Mouse (Mus musculus) natural killer cell, adult 2 months (primary cell): ENCODE data around the gene Itpr1.
A peak's percentile ranks its signal among the peaks of the same experiment; 100 is the strongest.

ENCODE experiments used
- DNase-seq, 2 experiments: peaks; one replicate each; pipeline ENCODE4 v3.0.0; 2022; ENCODE audit warnings: low spot score in 2 of 2

Itpr1 gene

DNA sequence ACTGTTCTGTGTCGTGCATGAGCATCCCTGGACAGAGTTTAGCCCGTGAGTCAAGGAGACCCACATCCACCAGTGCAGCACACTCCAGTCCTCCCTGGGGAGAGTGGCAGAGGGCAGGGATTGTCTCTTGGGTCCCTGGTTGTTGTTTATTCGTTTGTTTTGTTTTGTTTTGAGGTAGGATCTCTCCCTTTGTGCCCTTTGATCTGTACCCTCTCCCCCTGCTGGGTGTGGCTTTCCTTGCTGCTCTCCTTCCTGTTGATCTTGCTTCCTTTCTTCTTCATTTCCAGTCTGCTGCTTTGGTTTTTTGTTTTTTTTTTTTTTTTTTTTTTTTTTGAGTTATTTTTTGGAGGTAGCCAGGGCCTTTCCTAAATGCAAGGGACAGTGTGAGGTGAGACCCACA, 299.2 kb downstream of the Itpr1 start:
- DNase-seq, result no peak

DNA sequence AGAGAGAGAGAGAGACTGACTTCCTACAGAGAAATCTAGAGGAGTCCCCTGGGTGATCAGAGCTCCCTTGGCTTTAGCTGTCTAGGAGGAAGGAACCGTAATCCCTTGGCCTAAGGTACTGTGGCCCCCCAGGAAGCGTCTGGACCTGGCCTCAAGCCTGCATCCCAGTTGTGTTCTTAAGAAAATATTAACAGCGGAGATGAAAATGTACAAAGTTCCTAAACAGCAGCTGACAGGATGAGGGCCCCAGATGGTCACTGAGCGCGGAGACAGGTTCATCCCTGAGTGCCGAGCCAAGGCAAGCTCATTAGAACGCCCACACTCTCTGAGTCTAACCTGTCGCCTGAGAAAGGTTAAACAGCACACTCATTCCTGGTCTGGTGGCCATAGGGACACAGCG, 300.1 kb downstream of the Itpr1 start:
- DNase-seq, result no peak

DNA sequence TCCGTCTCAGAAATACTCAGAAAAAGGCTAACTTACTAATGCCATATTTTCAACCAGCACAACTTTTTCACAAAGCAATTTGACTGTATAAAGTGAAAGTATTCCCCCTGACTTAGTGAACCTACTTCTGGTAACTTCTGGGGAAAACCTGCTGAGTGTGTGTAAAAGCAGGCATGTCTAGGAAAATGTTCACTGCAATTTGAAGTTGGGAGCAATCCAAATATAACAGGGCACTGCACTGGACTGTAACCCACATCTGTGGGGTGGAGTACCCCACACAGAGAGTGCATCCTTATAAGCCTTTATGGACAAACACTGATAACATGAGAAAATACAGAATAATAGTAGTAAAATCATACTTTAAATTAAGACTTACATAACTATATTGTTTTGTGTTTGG, 303.4 kb downstream of the Itpr1 start:
- no peak for DNase-seq

DNA sequence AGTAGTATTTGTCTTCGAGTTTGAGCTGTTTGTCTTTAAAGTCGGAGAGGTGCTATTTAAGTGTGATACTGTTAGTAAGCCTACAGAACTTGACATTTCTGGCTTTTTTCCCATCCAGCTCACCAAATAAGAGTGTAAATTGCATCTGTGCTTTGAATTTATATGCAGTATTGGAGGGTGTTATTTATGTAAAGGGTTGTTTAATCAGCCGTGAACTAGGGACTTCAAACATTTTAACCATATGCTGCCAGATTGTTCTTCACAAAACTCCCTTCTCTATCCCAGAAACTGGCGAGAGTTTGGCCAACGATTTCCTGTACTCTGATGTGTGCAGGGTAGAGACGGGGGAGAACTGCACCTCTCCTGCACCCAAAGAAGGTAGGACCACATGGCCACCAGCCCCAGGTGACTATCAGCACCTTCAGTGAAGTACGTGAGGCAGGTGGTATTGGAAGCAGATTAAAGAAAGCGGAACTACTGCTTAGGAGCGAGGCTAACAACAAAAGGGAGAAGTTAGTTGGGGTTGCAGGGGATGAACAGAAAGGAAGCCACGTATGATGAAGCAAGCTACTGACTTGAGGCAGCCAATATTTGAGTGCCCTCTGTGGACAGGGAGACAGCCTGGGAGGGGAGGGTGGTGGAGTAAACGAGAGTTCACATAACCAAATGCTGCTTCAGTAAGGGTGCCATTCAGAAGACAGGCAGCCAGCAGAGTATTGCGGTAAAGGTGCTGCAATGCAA, 304.5 kb downstream of the Itpr1 start:
- no peak for DNase-seq

DNA sequence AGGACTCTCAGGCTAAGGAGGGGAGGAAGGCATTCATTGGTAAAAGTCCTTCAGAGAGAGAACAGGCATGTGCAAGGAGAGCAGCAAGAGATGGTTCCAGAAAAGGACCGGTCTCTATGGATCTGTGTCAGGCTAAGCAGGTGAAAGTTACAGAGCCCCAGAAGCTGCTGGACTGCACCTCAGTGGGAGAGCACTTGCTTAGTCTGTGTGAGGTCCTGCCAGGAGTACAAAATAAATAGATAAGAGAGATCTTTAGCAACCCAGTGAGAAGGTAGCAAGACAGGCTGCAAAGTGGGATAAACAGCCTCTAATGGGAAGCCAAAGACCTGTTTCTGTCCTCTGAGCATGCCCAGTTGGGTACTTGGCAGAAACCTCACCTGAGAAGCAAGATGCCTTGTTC, 305.1 kb downstream of the Itpr1 start:
- DNase-seq, result no peak

DNA sequence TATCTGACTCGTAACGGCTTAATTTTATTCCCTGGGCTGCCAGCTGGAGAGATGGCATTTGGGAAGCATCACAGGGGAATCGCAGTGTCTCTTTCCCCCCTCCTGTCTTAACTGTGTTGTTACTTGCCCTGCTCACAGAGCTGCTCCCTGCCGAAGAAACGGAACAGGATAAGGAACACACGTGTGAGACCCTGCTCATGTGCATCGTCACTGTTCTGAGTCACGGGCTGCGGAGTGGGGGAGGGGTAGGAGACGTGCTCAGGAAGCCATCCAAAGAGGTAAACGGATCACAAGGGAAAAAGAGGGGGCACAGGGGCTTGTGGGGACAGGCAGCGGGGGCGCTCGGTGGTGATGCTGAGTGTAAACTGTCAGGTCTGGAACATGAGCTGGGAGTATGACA, 305.7 kb downstream of the Itpr1 start:
- DNase-seq, result no peak

DNA sequence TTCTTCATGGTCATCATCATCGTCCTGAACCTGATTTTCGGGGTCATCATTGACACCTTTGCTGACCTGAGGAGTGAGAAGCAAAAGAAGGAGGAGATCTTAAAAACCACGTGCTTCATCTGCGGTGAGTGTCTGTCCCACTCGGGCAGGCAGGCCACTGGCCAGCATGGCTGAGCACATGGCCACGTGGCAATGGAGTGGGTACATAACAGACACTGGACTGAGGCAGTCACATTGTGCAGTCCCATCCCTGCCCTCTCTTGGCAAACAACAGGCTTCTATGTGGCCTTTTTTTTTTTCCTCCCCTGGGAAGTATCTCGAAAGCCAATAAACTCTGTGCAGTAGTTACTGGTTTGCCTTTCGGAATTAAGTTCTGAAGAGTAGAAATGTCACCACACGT, 306.4 kb downstream of the Itpr1 start:
- no peak for DNase-seq

DNA sequence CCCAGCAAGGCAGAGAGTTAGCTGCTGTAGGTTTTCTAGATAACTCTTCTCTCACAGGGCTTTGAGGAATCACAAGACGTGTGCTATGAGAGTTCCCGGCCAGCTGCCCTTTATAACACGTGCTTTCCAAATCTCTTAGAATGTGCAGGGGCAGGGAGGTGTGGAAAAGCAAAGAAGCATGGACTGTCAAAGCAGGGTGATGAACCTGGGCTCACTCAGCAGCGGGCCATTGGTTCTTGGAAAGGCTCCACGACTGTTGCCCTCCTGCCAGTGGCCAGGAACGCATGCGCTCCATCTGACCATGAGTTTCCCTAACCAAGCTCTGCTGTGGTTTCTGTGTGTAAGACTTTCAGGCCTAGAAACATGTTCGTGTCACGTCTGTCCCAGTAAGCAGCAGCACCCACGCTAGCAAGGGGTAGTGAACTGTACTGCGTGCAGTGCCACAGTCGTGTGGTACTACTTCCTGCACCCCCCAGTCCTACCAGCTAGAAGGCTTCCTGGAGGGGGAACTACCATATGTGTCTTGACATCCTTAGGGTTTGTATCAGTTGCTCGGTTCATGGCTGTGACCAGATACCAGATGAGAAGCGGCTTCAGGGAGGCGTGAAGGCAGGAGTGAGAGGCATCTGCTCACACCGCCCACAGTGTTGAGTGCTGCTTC, 311.2 kb downstream of the Itpr1 start:
- peak; percentile 31 to 47 for DNase-seq

DNA sequence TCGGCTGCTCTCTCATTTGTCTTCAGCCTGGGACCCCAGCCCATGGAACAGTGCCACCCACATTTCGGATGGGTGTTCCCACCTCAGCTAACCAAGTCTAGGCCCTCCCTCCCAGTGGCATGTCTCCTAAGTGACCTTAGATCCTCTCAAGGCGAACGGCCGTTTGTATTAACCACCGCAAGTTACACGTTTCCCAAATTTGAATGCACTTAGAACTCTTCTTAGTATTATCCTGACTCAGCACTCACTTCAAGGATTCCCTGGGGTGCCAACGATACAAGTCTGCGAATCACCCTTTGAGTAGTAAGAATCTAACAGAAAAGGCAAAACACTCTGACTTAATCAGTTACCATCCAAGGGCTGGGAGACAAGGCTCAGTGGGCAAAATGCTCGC, 311.7 kb downstream of the Itpr1 start:
- no peak for DNase-seq

DNA sequence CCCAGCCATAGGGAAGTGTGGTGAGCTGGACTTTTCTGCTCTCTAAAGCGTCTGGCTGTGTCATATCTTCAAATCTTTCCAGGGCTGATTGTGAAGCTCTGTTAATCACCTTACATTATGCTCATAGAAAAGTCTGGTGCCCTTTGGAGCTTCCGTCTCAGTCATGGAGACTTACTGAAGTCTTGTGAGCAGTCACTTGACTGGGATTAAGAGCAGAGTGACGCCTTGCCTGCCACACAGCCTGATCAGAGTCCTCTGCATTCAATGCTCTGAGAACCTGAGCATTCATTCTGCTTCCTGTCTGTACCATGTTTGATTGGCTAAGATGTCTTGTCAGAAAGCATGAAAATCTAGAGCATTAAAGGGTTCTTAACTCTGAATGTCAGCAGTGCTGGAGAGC, 314.7 kb downstream of the Itpr1 start:
- no peak for DNase-seq

DNA sequence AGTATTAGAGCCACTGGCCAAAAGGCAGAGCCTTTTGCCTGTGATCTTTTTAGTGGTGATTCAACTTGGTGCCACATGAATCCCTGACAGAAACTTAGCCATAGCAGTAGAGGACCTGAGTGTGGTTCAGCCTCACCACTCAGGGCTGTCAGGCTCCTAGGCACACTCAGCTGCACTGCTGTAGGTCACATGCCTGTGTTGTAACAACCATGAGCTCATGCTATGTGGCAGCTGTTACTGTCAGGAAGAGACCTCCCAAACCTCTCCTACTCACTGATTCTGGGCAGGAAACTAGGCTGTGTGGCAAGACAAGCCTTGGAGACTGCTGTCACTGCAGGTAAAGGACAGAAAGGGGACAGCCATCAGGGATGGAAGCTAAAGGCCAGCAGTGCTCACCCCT, 315.1 kb downstream of the Itpr1 start:
- no peak for DNase-seq

DNA sequence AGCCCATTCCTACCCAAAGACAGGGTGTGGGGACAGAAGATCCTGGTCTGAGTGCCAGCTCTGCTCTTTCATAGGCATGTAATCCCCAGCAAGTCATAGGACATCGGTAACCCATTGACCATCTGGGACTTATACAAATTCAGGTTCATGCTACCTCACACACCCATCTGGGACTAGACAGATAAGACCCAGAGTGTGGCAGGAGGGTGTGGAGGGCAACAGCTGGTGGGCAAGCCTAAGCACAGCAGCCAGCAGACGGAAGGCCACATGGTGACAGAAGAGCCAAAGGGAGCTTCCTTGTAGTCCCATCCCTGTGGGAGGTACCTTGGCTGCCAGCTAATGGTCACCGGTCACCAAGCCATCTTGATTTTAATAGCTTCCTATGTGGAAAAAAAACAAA, 316.3 kb downstream of the Itpr1 start:
- DNase-seq, result no peak

DNA sequence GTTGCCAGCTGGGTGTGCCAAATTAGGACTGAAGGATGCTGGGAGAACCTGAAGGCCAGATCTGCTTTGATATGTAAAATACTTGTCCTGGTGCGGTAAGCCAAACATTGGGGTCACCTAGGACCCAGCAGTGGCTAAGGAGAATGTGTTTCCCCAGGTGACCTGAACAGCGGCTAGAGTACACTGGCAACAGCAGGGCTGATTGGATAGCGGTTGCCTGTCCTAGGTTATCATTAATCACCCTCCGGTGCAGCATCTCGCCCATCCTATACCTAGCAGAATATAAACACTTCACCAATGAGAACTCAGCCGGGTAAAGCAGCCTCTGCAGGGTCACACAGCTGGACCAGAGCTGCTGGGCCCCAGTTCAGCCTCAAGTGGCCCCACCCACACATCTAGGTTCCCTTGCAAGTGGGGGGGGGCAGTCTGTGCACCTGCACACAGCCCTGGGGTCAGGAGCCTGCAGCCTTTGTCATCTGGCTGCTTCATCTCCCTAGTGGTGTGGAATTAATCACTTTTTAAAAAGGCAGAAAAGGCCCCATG, 318.0 kb downstream of the Itpr1 start:
- no peak for DNase-seq

DNA sequence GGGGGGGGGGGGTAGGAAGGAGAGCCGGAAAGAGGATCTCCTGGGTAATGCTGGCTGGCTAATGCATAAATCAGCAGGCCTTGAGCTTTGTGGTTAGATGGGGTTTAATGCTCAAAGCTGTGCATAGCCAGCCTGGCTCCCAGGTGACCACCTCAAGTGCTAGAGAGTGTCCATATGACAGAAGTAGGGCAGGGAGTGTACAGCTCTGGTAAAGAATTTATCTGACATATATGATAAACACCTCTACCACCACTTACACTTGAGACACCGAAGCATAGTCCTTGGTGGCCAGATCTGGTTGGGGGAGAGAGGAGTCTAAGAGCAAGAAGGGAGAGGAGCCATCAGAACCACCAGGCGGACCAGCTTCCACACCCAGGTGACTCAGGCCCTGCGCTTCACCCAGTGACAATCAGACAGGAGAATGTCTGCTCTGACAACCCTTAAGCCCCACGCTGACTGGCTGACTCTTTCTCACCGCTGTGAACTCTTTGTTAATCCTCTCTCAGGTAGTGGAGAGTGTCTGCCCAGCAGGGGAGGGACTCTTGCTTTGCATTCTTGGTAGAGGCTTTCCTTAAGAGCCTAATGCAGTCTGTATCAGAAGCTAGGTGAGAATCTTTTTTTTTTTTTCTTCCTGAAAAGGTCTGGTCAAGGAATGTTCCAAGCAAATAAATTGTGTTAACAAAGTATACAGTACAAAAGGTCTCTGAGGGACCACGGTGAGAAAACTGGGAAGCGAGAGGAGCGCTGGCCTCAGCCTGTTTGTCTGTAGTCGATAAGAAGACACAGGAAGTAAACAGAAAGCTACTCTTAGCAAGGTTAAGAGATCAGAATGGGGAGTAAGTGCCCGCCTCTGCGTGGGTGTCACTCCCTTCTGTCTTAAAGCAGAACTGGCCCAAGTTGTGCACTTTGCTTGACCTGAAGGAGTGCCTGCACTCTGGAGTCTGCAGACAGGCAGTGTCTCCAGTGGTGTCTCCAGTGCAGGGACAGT, 318.7 kb downstream of the Itpr1 start:
- DNase-seq, result peak; percentile 59 to 73

DNA sequence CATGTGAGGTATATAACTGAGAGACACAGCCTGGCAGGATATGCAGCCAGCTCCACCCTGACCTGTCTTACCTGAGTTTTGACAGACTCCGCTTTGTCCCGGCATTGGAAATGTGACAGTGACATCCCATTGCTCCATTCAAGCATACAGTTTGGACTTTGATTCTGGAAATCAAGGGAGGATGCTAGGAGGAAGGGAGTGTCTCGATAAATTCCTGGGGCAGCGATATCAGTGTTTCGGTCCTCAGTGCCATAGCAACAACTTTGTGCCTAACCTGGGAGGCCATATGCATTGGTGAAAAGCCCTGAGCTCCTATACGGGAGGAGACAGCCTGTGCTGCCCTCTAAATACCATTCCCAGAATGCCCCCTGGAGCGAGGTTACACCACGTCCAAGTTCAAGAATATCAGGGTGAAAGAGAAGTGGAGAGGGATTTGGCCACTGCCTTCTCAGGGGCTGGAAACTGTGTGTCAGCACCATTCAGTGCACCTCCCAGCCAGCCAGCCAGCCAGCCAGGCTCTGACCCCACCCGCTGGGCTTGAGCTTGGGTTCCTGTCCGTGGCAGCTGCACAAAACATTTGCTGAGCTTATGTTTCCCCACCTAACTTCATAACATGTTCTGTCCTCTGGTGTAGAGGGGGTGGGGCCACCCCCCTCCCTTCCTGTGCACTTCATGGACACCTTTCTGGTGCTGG, 319.7 kb downstream of the Itpr1 start:
- DNase-seq, result no peak

DNA sequence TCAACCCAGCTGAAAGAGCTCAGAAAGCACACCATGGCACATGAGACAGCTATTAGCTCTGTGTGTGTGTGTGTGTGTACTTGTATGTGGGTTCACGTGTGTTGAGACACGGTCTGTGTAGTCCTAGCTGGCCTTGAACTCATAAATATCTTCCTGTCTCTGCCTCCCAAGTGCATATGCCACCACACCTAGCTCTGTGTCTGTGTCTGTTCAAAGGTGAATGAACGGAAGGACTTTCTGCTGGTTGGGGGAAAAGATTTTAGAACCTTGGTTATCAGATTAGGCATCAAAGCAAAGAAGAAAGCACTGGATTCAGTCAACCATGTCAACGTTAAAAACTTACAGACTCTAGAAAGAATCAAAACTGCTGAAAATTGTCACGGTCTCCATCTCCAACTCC, 321.2 kb downstream of the Itpr1 start:
- no peak for DNase-seq

DNA sequence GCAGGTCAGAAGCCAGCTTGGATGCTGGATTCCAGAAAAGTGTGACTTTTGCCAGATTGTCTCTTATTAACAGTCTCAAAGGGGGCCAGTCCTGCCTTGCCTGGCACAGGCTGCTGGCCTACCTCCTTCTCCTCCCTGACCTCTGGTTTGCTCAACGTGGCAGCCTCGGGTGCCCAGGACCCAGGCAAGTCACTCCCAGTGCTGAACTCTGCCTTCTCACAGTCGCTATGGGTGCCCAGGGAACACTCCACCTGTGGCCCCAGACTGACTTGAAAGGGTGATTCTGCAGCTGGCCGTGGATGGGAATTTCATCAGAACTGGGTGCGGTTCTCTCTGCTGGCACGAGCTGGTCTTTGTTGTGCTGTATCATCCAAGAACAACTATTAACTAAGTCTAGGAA, 321.7 kb downstream of the Itpr1 start:
- no peak for DNase-seq

DNA sequence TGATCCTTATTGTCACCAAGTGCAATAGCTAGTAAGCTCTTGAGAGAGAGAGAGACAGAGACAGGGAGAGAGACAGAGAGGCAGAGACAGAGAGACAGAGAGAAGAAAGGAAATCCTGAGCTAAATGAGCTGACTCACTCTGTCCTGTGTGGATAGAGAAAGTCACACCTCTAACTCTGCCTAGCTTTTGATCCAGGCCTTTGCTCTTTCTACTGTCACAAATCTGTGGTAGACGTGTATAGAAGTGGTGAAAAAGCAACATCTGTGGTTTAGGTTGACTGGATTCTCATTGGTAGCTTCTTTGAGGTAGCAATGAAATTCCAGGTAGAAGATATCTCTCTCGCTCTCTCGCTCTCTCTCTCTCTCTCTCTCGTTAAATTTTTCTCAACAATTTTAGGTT, 322.4 kb downstream of the Itpr1 start:
- DNase-seq, result peak in 1 of 2 experiments; percentile 54

DNA sequence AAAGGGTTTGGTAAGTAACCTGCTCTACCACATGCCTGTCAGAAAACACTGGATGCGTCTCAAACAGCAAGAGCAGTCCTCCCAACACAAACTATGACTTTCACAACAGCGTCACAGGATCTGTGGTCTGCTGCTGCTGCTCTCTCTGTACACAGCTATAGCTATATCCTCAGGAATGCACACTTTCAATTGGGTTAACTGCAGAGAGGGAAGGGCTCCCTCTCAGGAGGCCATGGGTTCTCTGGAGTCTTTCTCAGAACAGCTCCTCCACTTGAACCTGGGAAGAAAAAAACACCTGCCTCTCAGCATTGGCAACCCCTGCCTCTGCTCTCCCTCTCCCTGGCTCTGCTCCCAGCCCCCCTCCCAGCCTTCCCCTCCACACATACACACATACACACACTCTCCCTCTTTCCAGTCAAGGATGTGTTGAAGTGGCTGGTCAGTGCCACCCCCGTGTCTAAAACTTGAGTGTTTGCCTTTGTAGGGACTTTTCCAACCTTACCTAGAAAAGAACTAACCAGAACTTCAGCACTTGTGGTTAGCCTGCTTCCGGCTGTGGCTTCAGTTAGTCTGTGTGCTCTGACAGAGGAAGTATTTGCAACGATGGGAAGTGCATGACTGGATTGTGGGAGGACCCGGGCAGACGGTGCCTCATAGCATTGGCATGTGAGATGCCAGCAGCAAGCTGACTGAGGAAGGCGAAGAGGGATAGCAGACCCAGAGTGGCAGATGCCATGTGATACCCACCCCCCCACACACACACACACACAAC, 323.8 kb downstream of the Itpr1 start:
- DNase-seq, result peak; percentile 82 to 86

DNA sequence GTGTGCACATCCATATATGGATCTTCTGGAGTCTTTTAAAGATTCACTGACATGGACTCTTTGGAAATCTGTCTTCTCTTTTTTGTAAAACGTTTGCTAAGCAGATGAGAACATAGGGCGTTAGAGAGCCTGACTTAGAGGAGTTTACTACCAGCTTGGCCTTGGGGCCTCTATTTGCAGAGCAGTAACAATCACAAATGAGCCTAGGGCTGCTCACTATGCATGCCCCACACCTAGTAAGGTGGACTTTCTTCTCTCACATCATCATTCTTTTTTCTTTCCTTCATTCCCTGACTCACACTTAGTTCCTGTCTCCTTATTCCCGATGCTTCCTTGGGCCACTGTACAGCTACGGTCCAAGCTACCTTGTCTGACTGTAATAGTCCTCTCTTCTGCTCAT, 325.5 kb downstream of the Itpr1 start:
- no peak for DNase-seq

DNA sequence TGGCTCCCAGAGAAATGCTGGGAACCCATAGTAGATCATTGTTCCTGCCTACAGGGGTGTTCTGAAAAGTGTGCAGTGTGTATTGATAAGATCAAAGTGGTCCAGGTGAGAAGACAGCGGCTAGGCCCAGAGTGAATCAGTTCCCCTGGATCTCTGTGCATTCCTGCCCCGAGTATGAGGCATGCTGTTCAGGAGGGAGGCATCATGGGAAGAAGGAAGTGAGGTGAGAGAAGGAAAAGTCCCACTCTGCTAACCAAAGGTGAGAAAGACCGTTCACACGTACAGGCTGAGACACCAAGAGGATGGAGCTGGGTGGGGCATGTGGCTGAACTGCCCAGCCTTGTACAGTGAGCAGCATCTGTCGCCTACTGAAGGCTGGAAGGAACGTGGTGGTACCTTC, 327.5 kb downstream of the Itpr1 start:
- DNase-seq, result peak; percentile 53 to 73
